Mouse (Mus musculus) heart, postnatal 4 days (tissue): ENCODE measurements around the gene Ap1s1. TPM values are rescaled to one million over a fixed set of nuclear protein-coding genes. Genes with fewer than 3 reads are reported as not detected.
A peak's percentile ranks its signal among the peaks of the same experiment; 100 is the strongest.

Experiments used
- DNase-seq: peaks from one replicate; pipeline ENCODE4 v3.0.0; 2021
- microRNA-seq, 2 experiments: library from miRNA; unstranded; fragments of <30 nt; microRNA quantifications; one replicate each; pipeline ENCODE4 v1.2.0; 2021 to 2022
- total RNA-seq, 2 experiments: library from RNA; stranded (reverse); gene quantifications; 2 replicates each; pipeline ENCODE4 v1.2.3; 2021

Gene Ap1s1
- total RNA-seq, 2 experiments from 2014 or later: 70.9 to 82.3 TPM

DNA sequence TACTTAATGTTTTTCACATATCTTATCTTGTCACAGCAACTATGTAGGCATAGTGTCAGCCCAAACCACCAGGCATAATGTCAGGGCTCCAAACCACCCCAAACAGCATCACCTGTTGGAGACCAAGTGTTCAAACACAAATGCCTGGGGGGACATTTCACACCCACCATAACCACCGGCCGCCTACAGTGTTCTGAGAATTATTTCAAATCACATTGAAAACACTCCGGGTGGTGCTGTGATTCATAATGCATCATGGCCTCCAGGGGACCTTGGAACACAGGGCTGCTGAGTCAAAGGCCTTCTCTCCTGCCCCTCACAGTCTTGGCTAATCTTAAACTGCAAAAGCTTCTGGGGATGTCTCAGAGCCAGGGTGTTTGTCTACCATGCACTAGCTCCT, 30.0 kb downstream of the Ap1s1 start:
- no peak for DNase-seq

DNA sequence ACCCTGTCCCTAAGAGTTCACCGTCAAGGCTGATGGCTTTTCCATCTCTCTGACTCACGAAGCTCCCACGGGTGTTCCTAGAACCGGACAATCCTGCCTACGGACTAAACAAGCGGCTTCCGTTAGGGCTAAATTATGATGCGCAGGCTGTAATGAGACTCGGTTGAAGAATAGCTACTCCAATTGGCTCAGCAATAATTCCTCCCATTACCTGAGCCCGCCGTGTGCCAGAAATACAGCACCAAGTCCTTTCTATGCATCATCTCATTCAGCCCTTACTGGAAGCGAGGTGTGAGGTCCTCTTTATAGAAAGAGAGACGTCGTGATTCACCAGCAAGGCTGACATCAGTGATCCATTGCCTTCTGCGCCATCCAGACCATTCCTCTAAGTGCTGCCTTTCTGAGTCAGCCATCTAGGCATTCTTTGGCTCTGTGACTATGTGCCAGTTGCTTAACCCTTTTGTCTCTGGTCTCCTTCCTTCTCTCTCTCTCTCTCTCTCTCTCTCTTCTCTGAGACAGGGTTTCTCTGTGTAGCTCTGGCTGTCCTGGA, 33.5 kb downstream of the Ap1s1 start:
- DNase-seq: no peak

- peak; percentile 73 for DNase-seq
Measured at GRCm38 (mm10) chr5:137009988-137010387, 35.9 kb downstream of the Ap1s1 start.

DNA sequence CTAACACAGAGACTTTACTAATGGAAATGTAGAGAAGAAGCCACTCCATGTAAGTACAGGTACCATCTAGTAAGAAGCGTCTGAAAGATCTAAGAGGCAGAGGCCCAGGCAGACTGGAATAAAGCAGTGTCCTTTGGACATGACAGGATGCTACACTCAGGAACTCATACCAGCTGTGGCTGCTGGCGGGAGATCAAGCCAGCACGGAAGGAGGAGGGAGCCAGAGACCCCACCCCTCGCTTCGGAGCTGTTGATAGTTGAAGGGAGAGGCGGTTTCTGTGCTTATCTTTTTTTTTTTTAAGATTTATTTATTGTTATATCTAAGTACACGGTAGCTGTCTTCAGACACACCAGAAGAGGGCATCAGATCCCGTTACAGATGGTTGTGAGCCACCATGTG, 38.7 kb downstream of the Ap1s1 start:
- no peak for DNase-seq

- DNase-seq: no peak
Measured at GRCm38 (mm10) chr5:137000612-137001011, 45.3 kb downstream of the Ap1s1 start.

DNA sequence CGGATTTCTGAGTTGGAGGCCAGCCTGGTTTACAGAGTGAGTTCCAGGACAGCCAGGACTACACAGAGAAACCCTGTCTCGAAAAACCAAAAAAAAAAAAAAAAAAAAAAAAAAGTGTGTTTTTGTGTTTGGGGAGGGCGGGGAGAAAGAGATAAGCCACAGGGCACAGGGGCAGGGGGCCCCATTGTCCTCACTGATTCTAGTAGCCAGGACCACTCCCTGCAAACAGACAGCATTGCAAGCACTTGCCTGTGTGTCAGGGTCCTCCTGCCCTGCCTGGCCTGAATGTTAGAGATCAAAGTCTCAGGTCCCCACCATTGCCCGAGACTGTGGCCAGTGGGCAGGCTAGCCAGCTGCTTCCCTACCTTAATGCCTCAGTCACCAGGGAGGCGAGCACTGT, 46.5 kb downstream of the Ap1s1 start:
- DNase-seq: no peak

GRCm38 (mm10) chr5:136989801-136990200, 56.1 kb downstream of the Ap1s1 start:
- DNase-seq: no peak

GRCm38 (mm10) chr5:136988420-136988819, 57.5 kb downstream of the Ap1s1 start:
- DNase-seq: peak; percentile 44

GRCm38 (mm10) chr5:136987934-136988271, 58.0 kb downstream of the Ap1s1 start, which contains the start of gene Znhit1:
Gene Znhit1 (minus strand): TSS chr5:136988021.
- DNase-seq: peak; percentile 27

GRCm38 (mm10) chr5:136987138-136987933, 58.6 kb downstream of the Ap1s1 start:
- peak; percentile 82 for DNase-seq

DNA sequence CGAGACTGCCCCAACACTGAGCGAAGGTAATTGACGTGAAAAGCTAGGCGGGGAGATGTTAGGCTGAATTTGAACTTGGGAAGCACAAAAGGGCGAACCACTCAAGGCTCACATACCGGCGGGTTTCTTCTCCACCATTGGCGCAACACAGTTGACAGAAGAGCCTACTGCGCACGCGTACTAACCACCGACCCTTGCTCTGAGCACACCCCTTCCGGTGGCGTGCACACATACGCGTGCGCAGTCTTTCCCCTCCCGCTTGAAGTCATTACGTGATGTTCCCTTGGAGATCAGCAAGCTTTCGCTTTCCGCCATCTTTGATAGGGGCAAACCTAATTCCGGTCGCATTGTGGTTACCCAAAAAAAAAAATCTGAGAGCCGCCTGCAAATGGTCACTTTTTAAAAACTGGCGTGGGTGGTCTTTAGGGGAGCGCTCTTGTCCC, 59.2 kb downstream of the Ap1s1 start, which contains the start of gene Plod3:
Gene Plod3, plus strand, starts transcription at position 325 of the 443 bp plus-strand sequence.
- peak; percentile 96 for DNase-seq

Small RNAs within 50 kb of the gene (microRNA-seq; reads per million reads assigned to microRNA genes)
- gene Mir702: 27.0 to 30.3 reads per million in 2 experiments

Other genes starting within 250 kb of the Ap1s1 start
- gene Col26a1, start 162.9 kb downstream of the Ap1s1 start, total RNA-seq: 10 to 100 TPM; 10.7 to 11.4 TPM
- 10 to 100 TPM; 14.2 to 14.3 TPM for gene Ift22, start 138.0 kb downstream of the Ap1s1 start, total RNA-seq
- 100 to 1,000 TPM; 177 to 180 TPM for gene Fis1, start 92.9 kb downstream of the Ap1s1 start, total RNA-seq
- 1 to 10 TPM; 4.7 to 6.8 TPM for gene Cldn15, start 79.5 kb downstream of the Ap1s1 start, total RNA-seq
- gene Plod3, start 59.1 kb downstream of the Ap1s1 start, total RNA-seq: 10 to 100 TPM; 46.9 to 51.8 TPM
- 10 to 100 TPM; 48.6 to 53.2 TPM for gene Znhit1, start 58.1 kb downstream of the Ap1s1 start, total RNA-seq
- gene Vgf, start 19.7 kb downstream of the Ap1s1 start, total RNA-seq: not detected
- gene Serpine1, start 26.1 kb upstream of the Ap1s1 start, total RNA-seq: 10 to 100 TPM; 13.4 to 14.0 TPM
- gene Trim56, start 70.1 kb upstream of the Ap1s1 start, total RNA-seq: 10 to 100 TPM; 15.7 to 15.9 TPM
- gene Muc3, start 103.2 kb upstream of the Ap1s1 start, total RNA-seq: not detected
- under 1 TPM; 0.32 to 0.33 TPM for gene Muc3a, start 166.3 kb upstream of the Ap1s1 start, total RNA-seq
- gene Ache, start 241.4 kb upstream of the Ap1s1 start, total RNA-seq: 1 to 10 TPM; 3.9 to 4.3 TPM
- gene Ufsp1, start 248.5 kb upstream of the Ap1s1 start, total RNA-seq: 1 to 10 TPM; 7.5 to 8.0 TPM